Mouse (Mus musculus) hindbrain, embryonic 14.5 days (tissue): ENCODE measurements around the gene Lrmda. TPM values are rescaled to one million over a fixed set of nuclear protein-coding genes. Genes with fewer than 3 reads are reported as not detected.
A peak's percentile ranks its signal among the peaks of the same experiment; 100 is the strongest.

ENCODE experiments used
- ATAC-seq: fragments of 200-750 bp; cut with Nextera tagmentation; 2 replicates; pipeline ENCODE4 v1.8.0; 2017; ENCODE audit warnings: moderate number of reproducible peaks, mild to moderate bottlenecking, moderate TSS enrichment, moderate library complexity; ENCODE audit not compliant: low FRiP score
- DNase-seq: peaks from one replicate; pipeline ENCODE4 v3.0.0-alpha.2; 2015; ENCODE audit warnings: low spot score
- H3K27ac ChIP-seq: fragments of 300-500 bp; sonication (generic); 2 replicates; pipeline ENCODE4 v1.5.1; 2014; ENCODE audit warnings: mild to moderate bottlenecking, moderate library complexity
- H3K27me3 ChIP-seq: fragments of 300-500 bp; sonication (generic); 2 replicates; pipeline ENCODE4 v1.6.1; 2014; ENCODE audit warnings: mild to moderate bottlenecking, low read length, mixed read lengths; ENCODE audit not compliant: control insufficient read depth, insufficient read depth
- H3K36me3 ChIP-seq: fragments of 300-500 bp; sonication (generic); replicated peaks from 2 replicates; pipeline ENCODE4 v1.6.1; 2014; ENCODE audit not compliant: control insufficient read depth, insufficient read depth
- H3K4me1 ChIP-seq: fragments of 300-500 bp; sonication (generic); replicated peaks from 2 replicates; pipeline ENCODE4 v1.6.1; 2014; ENCODE audit warnings: antibody characterized with exemption, low read length, mixed read lengths; ENCODE audit not compliant: control insufficient read depth, insufficient read depth
- H3K4me2 ChIP-seq: fragments of 300-500 bp; sonication (generic); replicated peaks from 2 replicates; pipeline ENCODE4 v1.6.1; 2014; ENCODE audit warnings: mild to moderate bottlenecking, moderate library complexity
- H3K4me3 ChIP-seq: fragments of 300-500 bp; sonication (generic); replicated peaks from 2 replicates; pipeline ENCODE4 v1.5.1; 2014; ENCODE audit warnings: mild to moderate bottlenecking, low read length
- H3K9ac ChIP-seq: fragments of 300-500 bp; sonication (generic); 2 replicates; pipeline ENCODE4 v1.6.1; 2014
- H3K9me3 ChIP-seq: fragments of 300-500 bp; sonication (generic); 2 replicates; pipeline ENCODE4 v1.6.1; 2016; ENCODE audit warnings: low read length; ENCODE audit not compliant: control insufficient read depth
- WGBS: fragments of 180-500 bp; shearing (Covaris S2); extraction: QIAGEN DNeasy Blood & Tissue Kit; methylation state at CpG from one replicate; pipeline ENCODE4 v1.1.7; 2014; 5-methylcytosine and 5-hydroxymethylcytosine counted together
- polyA plus RNA-seq: library from polyadenylated mRNA; unstranded; fragments of >200 nt; fragmentation: Nextera tagmentation; extraction: Ambion mirVana; gene quantifications from 2 replicates; pipeline ENCODE4 v1.2.1, GENCODE M21; 2014

Gene Lrmda
- polyA plus RNA-seq, 1 experiment from 2014 or later: 0.64 TPM

- no peaks in the 10 kb centered on the region for H3K36me3 ChIP-seq
- peak overlapping the region; percentile 24 for H3K4me2 ChIP-seq
- peaks cover 25% of the 10 kb centered on the region for H3K4me1 ChIP-seq
- H3K27me3 ChIP-seq: 0 out of 2 replicates have a peak, but pooled peaks cover 3% of the 10 kb centered on the region
- H3K4me3 ChIP-seq: no peak overlapping the region
- H3K9ac ChIP-seq: 0 out of 2 replicates have a peak overlapping the region, but pooled peaks have one; percentile 30
- 18% methylated on average over 10 of the region's 10 CpGs for WGBS
- no peak for DNase-seq
- peak; percentile 37; the same call in 1 of the 2 replicates for ATAC-seq
- peak overlapping the region; percentile 47 for H3K27ac ChIP-seq
- H3K9me3 ChIP-seq: no peaks in the 10 kb centered on the region
Observed at GRCm38 (mm10) chr14:22259376-22260032, 240.0 kb downstream of the Lrmda start.

- no peaks in the 10 kb centered on the region for H3K36me3 ChIP-seq
- H3K4me2 ChIP-seq: no peak overlapping the region
- 44% methylated on average over 5 of the region's 5 CpGs for WGBS
- H3K27ac ChIP-seq: peak overlapping the region; percentile 47; the same call in 1 of the 2 replicates
- no peak overlapping the region for H3K4me3 ChIP-seq
- DNase-seq (no peak), ATAC-seq (no peak)
- 0 out of 2 replicates have a peak, but pooled peaks cover 3% of the 10 kb centered on the region for H3K27me3 ChIP-seq
- peaks cover 25% of the 10 kb centered on the region for H3K4me1 ChIP-seq
- 0 out of 2 replicates have a peak overlapping the region, but pooled peaks have one; percentile 30 for H3K9ac ChIP-seq
- no peaks in the 10 kb centered on the region for H3K9me3 ChIP-seq
Observed at GRCm38 (mm10) chr14:22260033-22260419, 240.5 kb downstream of the Lrmda start.

DNA sequence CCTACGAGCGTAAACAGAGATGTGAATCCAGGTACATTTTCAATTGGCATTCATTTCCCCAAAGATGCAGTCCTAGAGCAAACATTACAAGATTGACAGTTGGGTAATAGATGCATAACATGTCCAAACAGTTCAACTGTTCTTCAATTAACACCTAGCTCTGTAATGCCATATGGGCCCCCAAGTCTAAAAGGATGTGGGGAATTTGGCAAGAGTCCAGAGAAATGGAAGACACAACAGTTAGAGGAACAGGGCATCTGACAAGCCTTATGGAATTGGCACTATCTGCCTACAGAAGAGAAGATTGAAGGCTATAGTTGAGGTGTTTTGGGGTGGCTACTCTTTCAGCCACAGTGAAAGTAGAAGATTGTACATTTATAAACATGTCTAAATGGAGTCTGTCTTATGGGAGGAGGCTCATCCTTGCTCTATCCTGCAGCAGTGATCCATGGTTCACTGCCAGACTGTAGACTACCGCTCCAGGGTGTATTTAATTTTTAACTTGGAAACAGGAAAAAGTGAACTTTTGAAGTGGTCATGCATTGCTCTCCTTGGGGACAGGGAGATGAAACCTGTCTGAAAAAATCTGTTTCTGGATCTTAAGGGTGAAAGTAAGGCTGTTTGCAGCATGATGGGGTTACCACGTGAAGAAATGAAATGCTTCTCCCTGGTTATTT, 245.9 kb downstream of the Lrmda start:
- no peak for DNase-seq
- ATAC-seq: no peak
- Histone ChIP-seq H3K4me2 (no peak overlapping the region), H3K9ac (no peak overlapping the region), H3K36me3 (no peaks in the 10 kb centered on the region), H3K27ac (no peak overlapping the region), H3K4me1 (no peaks in the 10 kb centered on the region), H3K27me3 (0 out of 2 replicates have a peak, but pooled peaks cover 2% of the 10 kb centered on the region), H3K4me3 (no peak overlapping the region), H3K9me3 (no peaks in the 10 kb centered on the region)
- 87% methylated on average over 4 of the region's 4 CpGs for WGBS

DNA sequence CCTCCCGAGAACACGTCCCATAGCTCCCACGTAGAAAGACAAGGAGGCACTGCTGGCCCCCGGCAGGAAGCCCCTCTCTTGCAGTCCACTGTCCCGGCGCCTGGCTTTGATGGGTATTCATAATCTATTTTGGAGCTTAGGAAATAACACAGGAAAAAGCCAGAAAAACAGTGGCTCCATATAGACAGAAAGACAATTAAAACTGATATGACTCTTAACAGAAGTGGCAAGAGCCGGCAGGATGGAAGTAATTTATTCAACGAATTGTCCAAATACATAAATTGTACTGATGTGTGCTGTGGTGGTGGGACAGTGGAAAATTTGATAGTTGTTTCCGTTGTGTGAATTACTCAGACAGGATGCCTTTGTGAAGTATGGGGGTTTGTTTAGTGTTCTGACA, 250.3 kb downstream of the Lrmda start:
- no peaks in the 10 kb centered on the region for H3K4me1 ChIP-seq
- DNase-seq (no peak), ATAC-seq (no peak)
- no peak overlapping the region for H3K4me2 ChIP-seq
- no peak overlapping the region for H3K9ac ChIP-seq
- WGBS: 86% methylated on average over 9 of the region's 9 CpGs
- H3K4me3 ChIP-seq: no peak overlapping the region
- no peaks in the 10 kb centered on the region for H3K36me3 ChIP-seq
- H3K9me3 ChIP-seq: no peaks in the 10 kb centered on the region
- H3K27ac ChIP-seq: no peak overlapping the region
- H3K27me3 ChIP-seq: no peaks in the 10 kb centered on the region

- no peak for ATAC-seq
- 93% methylated on average over 5 of the region's 5 CpGs for WGBS
- no peak for DNase-seq
Observed at GRCm38 (mm10) chr14:22278053-22278452, 258.5 kb downstream of the Lrmda start.

DNA sequence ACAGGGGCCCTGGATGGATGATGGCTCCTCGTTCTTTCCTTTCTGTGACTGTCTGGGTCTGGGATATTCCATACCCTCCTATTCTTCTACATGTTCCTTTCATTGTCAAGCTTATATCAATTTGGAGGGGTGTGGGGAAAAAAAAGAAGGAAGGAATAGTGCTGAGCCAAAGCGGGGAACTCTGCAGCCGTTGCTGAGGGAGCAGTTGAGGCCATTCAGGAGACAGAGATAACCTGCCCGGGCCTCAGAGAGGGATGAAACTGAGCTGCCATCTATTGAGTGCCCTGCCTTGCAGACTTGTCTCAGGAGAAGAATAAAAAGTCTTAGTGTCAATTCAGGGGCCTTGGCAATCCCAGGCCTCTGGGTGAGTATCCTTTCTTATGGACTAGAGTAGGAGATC, 260.1 kb downstream of the Lrmda start:
- Histone ChIP-seq H3K4me3 (no peak overlapping the region), H3K4me1 (peaks cover 5% of the 10 kb centered on the region; the same call in 1 of the 2 replicates), H3K27ac (no peak overlapping the region), H3K4me2 (no peak overlapping the region), H3K36me3 (no peaks in the 10 kb centered on the region), H3K9me3 (no peaks in the 10 kb centered on the region), H3K9ac (no peak overlapping the region), H3K27me3 (no peaks in the 10 kb centered on the region)
- no peak for ATAC-seq
- WGBS: 96% methylated on average over 4 of the region's 4 CpGs
- no peak for DNase-seq

More at GRCm38 (mm10) chr14:22278053-22278452, 258.5 kb downstream of the Lrmda start:
- no peaks in the 10 kb centered on the region for H3K27me3 ChIP-seq
- H3K9ac ChIP-seq: no peak overlapping the region
- H3K4me1 ChIP-seq: 0 out of 2 replicates have a peak, but pooled peaks cover 3% of the 10 kb centered on the region
- no peaks in the 10 kb centered on the region for H3K9me3 ChIP-seq
- no peaks in the 10 kb centered on the region for H3K36me3 ChIP-seq
- H3K4me2 ChIP-seq: no peak overlapping the region
- H3K27ac ChIP-seq: no peak overlapping the region
- H3K4me3 ChIP-seq: no peak overlapping the region

DNA sequence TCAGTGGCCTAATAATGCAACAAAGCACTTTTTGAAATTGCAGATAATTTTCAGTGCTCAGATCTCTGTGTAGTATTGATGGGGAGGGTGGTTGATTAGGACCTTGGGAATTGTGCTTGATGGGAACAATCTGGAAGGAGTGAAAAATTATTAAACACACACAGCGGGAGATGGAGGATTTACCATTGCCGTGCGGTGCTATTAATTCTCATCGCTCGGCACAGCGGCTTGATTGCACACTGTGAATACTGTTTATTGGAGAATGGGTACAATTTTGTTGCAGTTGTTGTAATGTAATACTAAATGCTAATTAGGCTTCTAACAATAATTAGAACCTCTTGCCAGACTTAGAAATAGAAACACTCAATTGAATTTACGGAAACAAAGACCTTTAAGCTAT, 262.1 kb downstream of the Lrmda start:
- ATAC-seq (0 out of 2 replicates have a peak, but pooled peaks have one; percentile 17), DNase-seq (no peak)
- WGBS: 60% methylated on average over 7 of the region's 7 CpGs

DNA sequence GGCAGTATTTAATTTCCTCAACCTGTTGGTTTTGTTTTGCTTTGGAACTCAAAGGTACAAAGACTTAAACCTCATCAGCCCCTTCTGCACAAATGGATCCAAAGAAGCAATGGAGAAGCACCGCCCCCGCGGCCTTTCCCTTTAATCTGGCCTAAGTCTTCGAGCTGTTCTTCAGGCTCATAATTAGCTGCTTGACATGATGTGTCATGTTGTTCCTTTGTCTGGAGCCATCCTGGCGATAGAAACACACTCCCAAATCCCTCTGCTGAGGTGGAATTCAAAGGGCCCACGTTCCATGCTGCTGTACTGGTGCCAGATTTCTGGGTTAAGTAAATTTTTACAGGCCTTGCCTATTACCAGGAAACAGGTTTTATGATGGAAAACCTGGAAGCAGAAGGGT, 263.3 kb downstream of the Lrmda start:
- 31% methylated on average over 6 of the region's 6 CpGs for WGBS
- H3K4me1 ChIP-seq: peaks cover 8% of the 10 kb centered on the region
- H3K9me3 ChIP-seq: no peaks in the 10 kb centered on the region
- ATAC-seq (no peak), DNase-seq (no peak)
- no peak overlapping the region for H3K4me3 ChIP-seq
- no peak overlapping the region for H3K4me2 ChIP-seq
- H3K9ac ChIP-seq: no peak overlapping the region
- no peaks in the 10 kb centered on the region for H3K36me3 ChIP-seq
- H3K27ac ChIP-seq: no peak overlapping the region
- H3K27me3 ChIP-seq: no peaks in the 10 kb centered on the region

More for the DNA sequence above, 262.1 kb downstream of the Lrmda start:
- Histone ChIP-seq H3K4me1 (peaks cover 8% of the 10 kb centered on the region), H3K36me3 (no peaks in the 10 kb centered on the region), H3K9ac (no peak overlapping the region), H3K27ac (no peak overlapping the region), H3K4me2 (no peak overlapping the region), H3K27me3 (no peaks in the 10 kb centered on the region), H3K9me3 (no peaks in the 10 kb centered on the region), H3K4me3 (no peak overlapping the region)

DNA sequence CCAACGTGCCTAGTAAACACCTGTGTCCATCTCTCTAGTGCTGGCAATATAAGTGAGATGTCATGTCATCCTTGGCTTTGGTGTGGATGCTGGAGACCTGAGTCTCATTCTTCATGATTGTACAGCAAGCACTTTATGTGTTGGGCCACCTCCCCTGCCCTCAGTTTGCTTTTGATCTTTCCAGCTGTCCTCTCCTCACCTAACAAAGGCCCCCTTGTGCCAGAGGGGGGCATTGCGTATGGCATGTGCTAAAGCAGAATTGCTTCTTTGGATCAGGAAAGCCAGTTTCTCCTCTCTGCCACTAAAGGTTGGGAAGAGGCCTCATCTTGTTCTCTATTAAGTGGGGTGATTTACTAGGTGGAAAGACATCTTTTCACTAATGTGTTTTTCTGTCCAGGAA, 264.2 kb downstream of the Lrmda start:
- no peaks in the 10 kb centered on the region for H3K36me3 ChIP-seq
- no peaks in the 10 kb centered on the region for H3K27me3 ChIP-seq
- H3K9ac ChIP-seq: no peak overlapping the region
- no peak for DNase-seq
- peaks cover 8% of the 10 kb centered on the region for H3K4me1 ChIP-seq
- no peaks in the 10 kb centered on the region for H3K9me3 ChIP-seq
- no peak for ATAC-seq
- WGBS: 84% methylated on average over 2 of the region's 2 CpGs
- no peak overlapping the region for H3K27ac ChIP-seq
- H3K4me2 ChIP-seq: no peak overlapping the region
- H3K4me3 ChIP-seq: no peak overlapping the region
